Comparison of ENCODE assay signal across 17 mouse cellular contexts in the genomic region with DNA sequence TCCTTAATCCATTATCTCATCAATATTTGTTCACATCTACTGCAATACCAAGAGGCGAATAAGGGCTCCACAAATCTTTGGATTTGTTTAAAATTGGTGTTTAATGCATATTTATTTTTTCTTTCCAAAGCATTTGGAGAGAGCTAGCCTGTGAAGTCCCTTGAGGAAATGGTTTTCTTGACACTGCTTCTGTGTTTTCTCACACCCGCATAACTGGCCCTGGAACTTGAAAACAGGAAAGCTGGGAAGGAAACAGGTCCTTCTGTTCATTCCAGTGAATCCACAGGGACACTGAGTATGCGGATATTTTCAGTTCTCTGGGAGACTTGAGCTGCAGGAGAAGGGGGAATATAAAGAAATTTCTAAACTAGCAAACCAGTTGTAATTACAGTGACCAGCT.
A peak's percentile ranks its signal among the peaks of the same experiment; 100 is the strongest.
DNase-seq lines count a peak whose midpoint lies in the region; ATAC-seq lines count a peak whose summit lies in the region.
"Had no signal": no experiment of that assay in that cellular context is flagged by ENCODE, and none has a peak within 500 bp of the region (broad histone marks: within the 10 kb centered on the region; RNA-seq: fewer than 3 reads in every experiment).

No protein-coding gene starts in this region.

- H3K4me1 ChIP-seq in forebrain, embryonic 14.5 days (ENCODE audit: control insufficient read depth, insufficient read depth, low read length): no peaks in the 10 kb centered on the region
- no peaks in the 10 kb centered on the region for H3K4me1 ChIP-seq in forebrain, embryonic 15.5 days
- no peaks in the 10 kb centered on the region for H3K4me1 ChIP-seq in kidney, embryonic 15.5 days
- H3K4me1 ChIP-seq: embryonic facial prominence, embryonic 12.5 days; forebrain, embryonic 13.5 days; liver, embryonic 15.5 days had no signal

- H3K27ac ChIP-seq in forebrain, embryonic 14.5 days (ENCODE audit: low read depth, low read length): no peak overlapping the region
- H3K27ac ChIP-seq in forebrain, embryonic 15.5 days (replicated peaks): no peak overlapping the region
- no peak overlapping the region for H3K27ac ChIP-seq in kidney, embryonic 15.5 days
- H3K27ac ChIP-seq: embryonic facial prominence, embryonic 12.5 days; forebrain, embryonic 13.5 days; hindbrain, postnatal 0 days; liver, embryonic 15.5 days had no signal

- no peaks in the 10 kb centered on the region for H3K27me3 ChIP-seq in forebrain, embryonic 14.5 days (replicated peaks; ENCODE audit: control insufficient read depth, insufficient read depth, low read length)
- H3K27me3 ChIP-seq in forebrain, embryonic 15.5 days: no peaks in the 10 kb centered on the region
- no peaks in the 10 kb centered on the region for H3K27me3 ChIP-seq in kidney, embryonic 15.5 days
- H3K27me3 ChIP-seq: embryonic facial prominence, embryonic 12.5 days; forebrain, embryonic 13.5 days; liver, embryonic 15.5 days had no signal

- H3K36me3 ChIP-seq in forebrain, embryonic 14.5 days (ENCODE audit: control insufficient read depth, insufficient read depth, low read length): no peaks in the 10 kb centered on the region
- no peaks in the 10 kb centered on the region for H3K36me3 ChIP-seq in forebrain, embryonic 15.5 days
- H3K36me3 ChIP-seq in kidney, embryonic 15.5 days: no peaks in the 10 kb centered on the region
- H3K36me3 ChIP-seq: embryonic facial prominence, embryonic 12.5 days; liver, embryonic 15.5 days had no signal

- H3K4me2 ChIP-seq in forebrain, embryonic 14.5 days (ENCODE audit: low read length): no peak overlapping the region
- H3K4me2 ChIP-seq in forebrain, embryonic 15.5 days (replicated peaks): no peak overlapping the region
- no peak overlapping the region for H3K4me2 ChIP-seq in kidney, embryonic 15.5 days
- H3K4me2 ChIP-seq: embryonic facial prominence, embryonic 12.5 days; forebrain, embryonic 13.5 days; liver, embryonic 15.5 days had no signal

- no peak for ATAC-seq in forebrain, embryonic 14.5 days
- no peak for ATAC-seq in forebrain, embryonic 15.5 days (replicated peaks)
- ATAC-seq in kidney, embryonic 15.5 days (replicated peaks; ENCODE audit: low FRiP score): no peak
- ATAC-seq: forebrain, embryonic 13.5 days; hindbrain, postnatal 0 days had no signal

- H3K4me3 ChIP-seq in forebrain, embryonic 14.5 days (ENCODE audit: low read depth, low read length): no peak overlapping the region
- H3K4me3 ChIP-seq in forebrain, embryonic 15.5 days: no peak overlapping the region
- H3K4me3 ChIP-seq in kidney, embryonic 15.5 days (replicated peaks): no peak overlapping the region
- H3K4me3 ChIP-seq: embryonic facial prominence, embryonic 12.5 days; forebrain, embryonic 13.5 days; liver, embryonic 15.5 days had no signal

- no peaks in the 10 kb centered on the region for H3K9me3 ChIP-seq in forebrain, embryonic 14.5 days (replicated peaks; ENCODE audit: control insufficient read depth, low read length)
- H3K9me3 ChIP-seq in forebrain, embryonic 15.5 days: no peaks in the 10 kb centered on the region
- H3K9me3 ChIP-seq in kidney, embryonic 15.5 days (replicated peaks): no peaks in the 10 kb centered on the region
- H3K9me3 ChIP-seq: embryonic facial prominence, embryonic 12.5 days; forebrain, embryonic 13.5 days; liver, embryonic 15.5 days had no signal

- 76% methylated on average over 3 of the region's 3 CpGs for WGBS in forebrain, embryonic 14.5 days
- 71% methylated on average over 3 of the region's 3 CpGs for WGBS in forebrain, embryonic 15.5 days
- 62% methylated on average over 3 of the region's 3 CpGs for WGBS in kidney, embryonic 15.5 days

- peak; percentile 18 for DNase-seq in forebrain, embryonic 14.5 days (ENCODE audit: low spot score)
- DNase-seq in kidney, postnatal 36 days: peak; percentile 3 to 8
- DNase-seq in heart, adult 9 months (ENCODE audit: low spot score in 2 of 2): peak; percentile 26 to 51
- peak; percentile 45 for DNase-seq in mesoderm, embryonic 11.5 days (ENCODE audit: low read depth, low spot score)
- DNase-seq in testis, postnatal 14 days (ENCODE audit: low spot score): no peak
- DNase-seq in frontal cortex, postnatal 25 days (ENCODE audit: low spot score in 2 of 2): no peak
- DNase-seq: adrenal gland, adult 8-10 months; cerebellum, adult 11 months; lung, postnatal 4 days; retina, postnatal 1 day; thymus, adult 2 months had no signal

- H3K9ac ChIP-seq in forebrain, embryonic 14.5 days (ENCODE audit: low read length): no peak overlapping the region
- H3K9ac ChIP-seq in forebrain, embryonic 15.5 days (replicated peaks): no peak overlapping the region
- no peak overlapping the region for H3K9ac ChIP-seq in kidney, embryonic 15.5 days
- H3K9ac ChIP-seq: embryonic facial prominence, embryonic 12.5 days; forebrain, embryonic 13.5 days; liver, embryonic 15.5 days had no signal

Comparison
In these comparisons a context has a peak if more than half of its experiments do, and no peak if none do; other contexts are left out.
1. DNase-seq: peak in forebrain, embryonic 14.5 days (single experiment), kidney, postnatal 36 days (2 of 2), heart, adult 9 months (2 of 2) and mesoderm, embryonic 11.5 days (single experiment); none in testis, postnatal 14 days (single experiment) and frontal cortex, postnatal 25 days (0 of 2).